In the genomic region with DNA sequence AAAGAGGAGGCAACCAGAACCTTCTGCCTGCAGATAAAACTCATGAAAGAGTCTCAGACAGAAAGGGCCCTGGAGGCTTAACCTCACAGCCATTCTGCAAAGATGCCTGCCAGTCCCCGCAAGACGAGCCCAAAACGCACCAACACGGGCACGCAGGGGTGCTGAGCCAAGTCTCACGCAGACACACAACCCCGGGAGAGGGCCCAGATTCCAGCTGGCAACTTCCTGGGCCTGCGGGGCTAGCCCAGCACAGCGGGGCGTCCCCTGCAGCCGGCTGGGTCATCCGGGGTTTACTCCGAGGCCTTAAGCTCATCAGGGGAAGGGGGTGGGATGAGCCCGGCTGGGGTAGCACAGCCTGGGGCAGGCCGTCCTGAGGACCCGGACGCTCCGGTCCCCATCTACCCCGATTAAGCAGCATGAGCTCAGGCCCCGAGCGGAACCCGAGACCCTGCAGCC, we compare ENCODE assay signal across 8 mouse cellular contexts. TPM values are rescaled to one million over a fixed set of nuclear protein-coding genes. Genes with fewer than 3 reads are reported as not detected.
DNase-seq lines count a peak whose midpoint lies in the region; ATAC-seq and TF ChIP-seq lines count a peak whose summit lies in the region.

No protein-coding gene starts in this region.

- peaks cover 8% of the 10 kb centered on the region; the same call in 1 of the 2 replicates for H3K36me3 ChIP-seq in forebrain, embryonic 12.5 days (replicated peaks)
- H3K36me3 ChIP-seq in hindbrain, embryonic 11.5 days (ENCODE audit: control insufficient read depth, insufficient read depth, low read length) = no peaks in the 10 kb centered on the region
- peaks cover 13% of the 10 kb centered on the region for H3K36me3 ChIP-seq in limb, embryonic 14.5 days (ENCODE audit: control insufficient read depth, insufficient read depth, low read length)
- peaks cover 3% of the 10 kb centered on the region; the same call in 1 of the 2 replicates for H3K36me3 ChIP-seq in midbrain, embryonic 16.5 days (ENCODE audit: control insufficient read depth, insufficient read depth, low read length)

- peak overlapping the region; percentile 91 for H3K9ac ChIP-seq in forebrain, embryonic 12.5 days
- peak overlapping the region; percentile 92 for H3K9ac ChIP-seq in hindbrain, embryonic 11.5 days (ENCODE audit: low read depth, low read length)
- H3K9ac ChIP-seq in limb, embryonic 14.5 days (ENCODE audit: low read depth, low read length, severe bottlenecking) = peak overlapping the region; percentile 68
- peak overlapping the region; percentile 93 for H3K9ac ChIP-seq in midbrain, embryonic 16.5 days (ENCODE audit: low read depth, low read length)

- H3K4me2 ChIP-seq in forebrain, embryonic 12.5 days = peak overlapping the region; percentile 75
- H3K4me2 ChIP-seq in hindbrain, embryonic 11.5 days (replicated peaks; ENCODE audit: low read depth, low read length) = peak overlapping the region; percentile 55
- peak overlapping the region; percentile 87 for H3K4me2 ChIP-seq in limb, embryonic 14.5 days (replicated peaks; ENCODE audit: low read depth, low read length, severe bottlenecking)
- H3K4me2 ChIP-seq in midbrain, embryonic 16.5 days (ENCODE audit: low read length) = peak overlapping the region; percentile 89

- no peaks in the 10 kb centered on the region for H3K9me3 ChIP-seq in forebrain, embryonic 12.5 days
- no peaks in the 10 kb centered on the region for H3K9me3 ChIP-seq in hindbrain, embryonic 11.5 days (ENCODE audit: control insufficient read depth, low read length)
- no peaks in the 10 kb centered on the region for H3K9me3 ChIP-seq in limb, embryonic 14.5 days (ENCODE audit: control insufficient read depth, low read length)
- no peaks in the 10 kb centered on the region for H3K9me3 ChIP-seq in midbrain, embryonic 16.5 days (replicated peaks; ENCODE audit: control insufficient read depth, low read length, poor library complexity, severe bottlenecking)

- WGBS in forebrain, embryonic 12.5 days = under 1% methylated on average over 22 of the region's 22 CpGs
- WGBS in hindbrain, embryonic 11.5 days = 1% methylated on average over 22 of the region's 22 CpGs
- under 1% methylated on average over 20 of the region's 22 CpGs for WGBS in limb, embryonic 14.5 days
- WGBS in midbrain, embryonic 16.5 days = 0% methylated on average over 22 of the region's 22 CpGs

- no peak for TF ChIP-seq CTCF in brain, embryonic 14.5 days (IDR thresholded peaks at IDR 0.05; ENCODE audit: borderline replicate concordance, extremely low read depth, insufficient read depth, insufficient read length)

- H3K27me3 ChIP-seq in forebrain, embryonic 12.5 days = no peaks in the 10 kb centered on the region
- no peaks in the 10 kb centered on the region for H3K27me3 ChIP-seq in hindbrain, embryonic 11.5 days (ENCODE audit: control insufficient read depth, insufficient read depth, low read length)
- H3K27me3 ChIP-seq in limb, embryonic 14.5 days (ENCODE audit: control insufficient read depth, insufficient read depth, low read length) = no peaks in the 10 kb centered on the region
- no peaks in the 10 kb centered on the region for H3K27me3 ChIP-seq in midbrain, embryonic 16.5 days (ENCODE audit: control insufficient read depth, insufficient read depth, low read depth, low read length)

- H3K4me3 ChIP-seq in forebrain, embryonic 12.5 days (replicated peaks) = peak overlapping the region; percentile 82
- H3K4me3 ChIP-seq in hindbrain, embryonic 11.5 days (ENCODE audit: low read depth, low read length) = peak overlapping the region; percentile 79
- peak overlapping the region; percentile 69 for H3K4me3 ChIP-seq in limb, embryonic 14.5 days (replicated peaks; ENCODE audit: low read length)
- H3K4me3 ChIP-seq in midbrain, embryonic 16.5 days (ENCODE audit: low read depth, low read length) = peak overlapping the region; percentile 84

- no peak for TF ChIP-seq POLR2A in brain, embryonic 14.5 days (IDR thresholded peaks at IDR 0.05; ENCODE audit: borderline replicate concordance, extremely low read depth, insufficient read depth, insufficient read length, poor library complexity, severe bottlenecking)
- TF ChIP-seq POLR2A in limb, embryonic 14.5 days (IDR thresholded peaks at IDR 0.05; ENCODE audit: borderline replicate concordance, extremely low read depth, insufficient read depth, insufficient read length) = no peak

- peak; percentile 40 to 58 for DNase-seq in spleen, adult 18-20 months
- DNase-seq in spleen, adult 12 weeks (ENCODE audit: low spot score) = no peak
- peak; percentile 76 for DNase-seq in brain, embryonic 14.5 days (ENCODE audit: low read depth)
- peak; percentile 75 for DNase-seq in hindbrain, embryonic 11.5 days (ENCODE audit: low spot score)
- DNase-seq in limb, embryonic 14.5 days (ENCODE audit: low spot score) = peak; percentile 33
- peak; percentile 42 for DNase-seq in thymus, postnatal 14 days

- peak; percentile 77 for ATAC-seq in forebrain, embryonic 12.5 days (ENCODE audit: low FRiP score)
- ATAC-seq in hindbrain, embryonic 11.5 days (ENCODE audit: low FRiP score) = peak; percentile 87
- no peak; the same call in 1 of the 2 replicates for ATAC-seq in limb, embryonic 14.5 days (ENCODE audit: low FRiP score, low read depth)
- ATAC-seq in midbrain, embryonic 16.5 days = no peak; the same call in none of the 2 replicates

- peaks cover 31% of the 10 kb centered on the region for H3K4me1 ChIP-seq in forebrain, embryonic 12.5 days
- H3K4me1 ChIP-seq in hindbrain, embryonic 11.5 days (replicated peaks; ENCODE audit: control insufficient read depth, insufficient read depth, low read length) = 0 out of 2 replicates have a peak, but pooled peaks cover 2% of the 10 kb centered on the region
- peaks cover 12% of the 10 kb centered on the region for H3K4me1 ChIP-seq in limb, embryonic 14.5 days (ENCODE audit: control insufficient read depth, insufficient read depth, low read length)
- peaks cover 31% of the 10 kb centered on the region for H3K4me1 ChIP-seq in midbrain, embryonic 16.5 days (ENCODE audit: control insufficient read depth, insufficient read depth, low read length)

- peak overlapping the region; percentile 87 for H3K27ac ChIP-seq in forebrain, embryonic 12.5 days
- H3K27ac ChIP-seq in hindbrain, embryonic 11.5 days (ENCODE audit: low read depth, low read length) = peak overlapping the region; percentile 85
- H3K27ac ChIP-seq in limb, embryonic 14.5 days (replicated peaks; ENCODE audit: low read depth, low read length) = peak overlapping the region; percentile 84
- peak overlapping the region; percentile 97 for H3K27ac ChIP-seq in midbrain, embryonic 16.5 days (ENCODE audit: low read length)

RNA-seq across cellular contexts. Expression of a gene that starts 0.6 kb away (rescaled TPM):
- 12.2 and 19.2 TPM in 2 replicates for polyA plus RNA-seq in brain, embryonic 14.5 days (2012; rRNA removed)
- 19.0 and 19.9 TPM in 2 replicates for polyA plus RNA-seq in forebrain, embryonic 12.5 days (2016; fragmentation: Nextera tagmentation; extraction: Ambion mirVana)
- 27.9 and 30.3 TPM in 2 replicates for polyA plus RNA-seq in hindbrain, embryonic 11.5 days (2014; fragmentation: Nextera tagmentation; extraction: Ambion mirVana)
- polyA plus RNA-seq in limb, embryonic 14.5 days (2012; rRNA removed) = 12.0 and 15.6 TPM in 2 replicates
- 21.9 and 24.6 TPM in 2 replicates for polyA plus RNA-seq in limb, embryonic 14.5 days (2014; fragmentation: Nextera tagmentation; extraction: Ambion mirVana)
- polyA plus RNA-seq in midbrain, embryonic 16.5 days (2015; fragmentation: Nextera tagmentation; extraction: Ambion mirVana) = 9.4 and 13.7 TPM in 2 replicates

RNA-seq across cellular contexts. Expression of a gene that starts 10.4 kb away (rescaled TPM):
- not detected in 2 replicates for polyA plus RNA-seq in brain, embryonic 14.5 days (2012; rRNA removed)
- polyA plus RNA-seq in forebrain, embryonic 12.5 days (2016; fragmentation: Nextera tagmentation; extraction: Ambion mirVana) = not detected in 2 replicates
- not detected in 2 replicates for polyA plus RNA-seq in hindbrain, embryonic 11.5 days (2014; fragmentation: Nextera tagmentation; extraction: Ambion mirVana)
- polyA plus RNA-seq in limb, embryonic 14.5 days (2012; rRNA removed) = 0.05 TPM in 1 of 2 replicates, not detected in the other
- polyA plus RNA-seq in limb, embryonic 14.5 days (2014; fragmentation: Nextera tagmentation; extraction: Ambion mirVana) = not detected in 2 replicates
- polyA plus RNA-seq in midbrain, embryonic 16.5 days (2015; fragmentation: Nextera tagmentation; extraction: Ambion mirVana) = not detected in 2 replicates

Comparison
In these comparisons a context has a peak if more than half of its experiments do, and no peak if none do; other contexts are left out.
1. ATAC-seq: peak in forebrain, embryonic 12.5 days (single experiment) and hindbrain, embryonic 11.5 days (single experiment); none in limb, embryonic 14.5 days (single experiment) and midbrain, embryonic 16.5 days (single experiment).
2. Peak in every context shown above with its lines, with median percentiles within 50 percentile points of each other: H3K27ac ChIP-seq, H3K4me2 ChIP-seq, H3K4me3 ChIP-seq and H3K9ac ChIP-seq.